Comparison of ENCODE assay signal across 17 mouse cellular contexts in the genomic region with DNA sequence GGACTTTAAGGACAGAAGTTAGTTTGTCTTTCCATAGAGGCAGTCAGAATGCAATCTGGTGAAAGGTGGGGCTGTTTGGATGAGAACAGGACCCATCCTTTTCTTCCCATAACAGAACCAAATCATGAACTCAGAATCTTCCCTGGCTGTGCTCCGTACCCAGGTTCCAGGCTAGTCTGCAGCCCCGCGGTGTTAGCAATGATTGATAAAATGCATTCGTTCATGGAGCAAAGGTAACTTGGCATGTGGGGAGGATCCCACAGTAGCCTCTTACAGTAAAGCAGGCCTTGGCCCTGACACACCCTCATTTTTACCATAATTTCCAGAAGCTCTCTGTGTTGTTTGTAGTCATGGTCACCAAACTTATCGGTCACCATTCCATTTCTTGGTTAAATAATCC.
"Had no signal": no experiment of that assay in that cellular context is flagged by ENCODE, and none has a peak within 500 bp of the region (broad histone marks: within the 10 kb centered on the region; RNA-seq: fewer than 3 reads in every experiment).

No protein-coding gene starts in this region.

- H3K36me3 ChIP-seq: lung, embryonic 15.5 days; midbrain, embryonic 13.5 days; midbrain, embryonic 15.5 days; neural tube, embryonic 12.5 days; stomach, embryonic 15.5 days had no signal

- H3K27me3 ChIP-seq: lung, embryonic 15.5 days; megakaryocyte, embryonic 14.5 days; midbrain, embryonic 13.5 days; midbrain, embryonic 15.5 days; neural tube, embryonic 12.5 days; stomach, embryonic 15.5 days had no signal

- DNase-seq: lung, adult 2 months; lung, postnatal 14 days; lung, postnatal 36 days; right cerebral cortex, postnatal 14 days; thymus, adult 2 months; thymus, postnatal 25 days; thymus, postnatal 4 days had no signal

- H3K9me3 ChIP-seq: lung, embryonic 15.5 days; midbrain, embryonic 13.5 days; midbrain, embryonic 15.5 days; neural tube, embryonic 12.5 days; stomach, embryonic 15.5 days had no signal

- H3K4me1 ChIP-seq: lung, embryonic 15.5 days; megakaryocyte, embryonic 14.5 days; midbrain, embryonic 13.5 days; midbrain, embryonic 15.5 days; neural tube, embryonic 12.5 days; stomach, embryonic 15.5 days had no signal

- H3K4me3 ChIP-seq: lung, embryonic 15.5 days; megakaryocyte, embryonic 14.5 days; midbrain, embryonic 13.5 days; midbrain, embryonic 15.5 days; neural tube, embryonic 12.5 days; stomach, embryonic 15.5 days had no signal

- H3K27ac ChIP-seq: lung, embryonic 15.5 days; macrophage; midbrain, embryonic 13.5 days; midbrain, embryonic 15.5 days; neural tube, embryonic 12.5 days; stomach, embryonic 15.5 days; stomach, postnatal 0 days had no signal

- H3K4me2 ChIP-seq: lung, embryonic 15.5 days; midbrain, embryonic 11.5 days; midbrain, embryonic 13.5 days; midbrain, embryonic 15.5 days; neural tube, embryonic 12.5 days; stomach, embryonic 15.5 days had no signal

- ATAC-seq: lung, postnatal 0 days; midbrain, embryonic 13.5 days; midbrain, embryonic 15.5 days had no signal

- H3K9ac ChIP-seq: lung, embryonic 15.5 days; midbrain, embryonic 13.5 days; midbrain, embryonic 15.5 days; neural tube, embryonic 12.5 days; stomach, embryonic 15.5 days had no signal
